Mouse (Mus musculus) hindbrain, embryonic 11.5 days (tissue): ENCODE data around the gene Fzd9. TPM values are rescaled to one million over a fixed set of nuclear protein-coding genes. Genes with fewer than 3 reads are reported as not detected.

Experiments used
- ATAC-seq: fragments of 200-750 bp; cut with Nextera tagmentation; 2 replicates; pipeline ENCODE4 v1.8.0; 2017; ENCODE audit warnings: mild to moderate bottlenecking, moderate TSS enrichment, moderate library complexity; ENCODE audit not compliant: low FRiP score
- DNase-seq: peaks from one replicate; pipeline ENCODE4 v3.0.0-alpha.2; 2015; ENCODE audit warnings: low spot score
- H3K27ac ChIP-seq: fragments of 300-500 bp; sonication (generic); 2 replicates; pipeline ENCODE4 v1.5.1; 2014; ENCODE audit warnings: mild to moderate bottlenecking, low read depth, low read length
- H3K27me3 ChIP-seq: fragments of 300-500 bp; sonication (generic); 2 replicates; pipeline ENCODE4 v1.6.1; 2014; ENCODE audit warnings: mild to moderate bottlenecking, low read length, moderate library complexity, mixed read lengths; ENCODE audit not compliant: control insufficient read depth, insufficient read depth
- H3K36me3 ChIP-seq: fragments of 300-500 bp; sonication (generic); 2 replicates; pipeline ENCODE4 v1.6.1; 2014; ENCODE audit warnings: mild to moderate bottlenecking, low read length, moderate library complexity, mixed read lengths; ENCODE audit not compliant: control insufficient read depth, insufficient read depth
- H3K4me1 ChIP-seq: fragments of 300-500 bp; sonication (generic); replicated peaks from 2 replicates; pipeline ENCODE4 v1.6.1; 2014; ENCODE audit warnings: low read length, mixed read lengths; ENCODE audit not compliant: control insufficient read depth, insufficient read depth
- H3K4me2 ChIP-seq: fragments of 300-500 bp; sonication (generic); replicated peaks from 2 replicates; pipeline ENCODE4 v1.6.1; 2014; ENCODE audit warnings: mild to moderate bottlenecking, low read depth, low read length
- H3K4me3 ChIP-seq: fragments of 300-500 bp; sonication (generic); 2 replicates; pipeline ENCODE4 v1.5.1; 2014; ENCODE audit warnings: low read depth, low read length
- H3K9ac ChIP-seq: fragments of 300-500 bp; sonication (generic); 2 replicates; pipeline ENCODE4 v1.6.1; 2014; ENCODE audit warnings: low read depth, low read length
- H3K9me3 ChIP-seq: fragments of 300-500 bp; sonication (generic); 2 replicates; pipeline ENCODE4 v1.6.1; 2016; ENCODE audit warnings: low read length; ENCODE audit not compliant: control insufficient read depth
- WGBS: fragments of 180-500 bp; shearing (Covaris S2); extraction: QIAGEN DNeasy Blood & Tissue Kit; methylation state at CpG from one replicate; pipeline ENCODE4 v1.1.7; 2014; 5-methylcytosine and 5-hydroxymethylcytosine counted together
- polyA plus RNA-seq: library from polyadenylated mRNA; unstranded; fragments of >200 nt; fragmentation: Nextera tagmentation; extraction: Ambion mirVana; gene quantifications from 2 replicates; pipeline ENCODE4 v1.2.1, GENCODE M21; 2014

Fzd9 gene
- polyA plus RNA-seq, 1 experiment from 2014 or later, result 7.2 TPM

DNA sequence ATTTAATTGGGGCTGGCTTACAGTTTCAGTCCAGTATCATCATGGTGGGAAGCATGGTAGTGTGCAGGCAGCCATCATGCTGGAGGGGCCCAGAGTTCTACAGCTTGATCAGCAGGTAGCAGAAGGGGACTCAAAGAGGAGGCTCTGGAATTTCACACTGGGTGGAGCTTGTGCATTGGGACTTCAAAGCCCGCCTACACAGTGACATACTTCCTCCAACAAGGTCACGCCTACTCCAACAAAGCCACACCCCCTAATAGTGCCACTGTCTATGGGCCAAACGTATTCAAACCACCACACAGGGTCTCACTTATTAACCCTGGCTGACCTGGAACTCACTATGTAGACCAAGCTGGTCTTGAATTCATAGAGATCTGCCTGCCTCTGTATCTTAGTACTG is 5.1 kb upstream of the Fzd9 start:
- no peak overlapping the region for H3K9ac ChIP-seq
- 0 out of 2 replicates have a peak, but pooled peaks cover 2% of the 10 kb centered on the region for H3K9me3 ChIP-seq
- no peak overlapping the region for H3K4me2 ChIP-seq
- H3K36me3 ChIP-seq, result no peaks in the 10 kb centered on the region
- no peak overlapping the region for H3K27ac ChIP-seq
- WGBS, result 90% methylated on average over 3 of the region's 3 CpGs
- ATAC-seq (no peak), DNase-seq (no peak)
- H3K27me3 ChIP-seq, result no peaks in the 10 kb centered on the region
- H3K4me1 ChIP-seq, result peaks cover 13% of the 10 kb centered on the region
- H3K4me3 ChIP-seq, result no peak overlapping the region

DNA sequence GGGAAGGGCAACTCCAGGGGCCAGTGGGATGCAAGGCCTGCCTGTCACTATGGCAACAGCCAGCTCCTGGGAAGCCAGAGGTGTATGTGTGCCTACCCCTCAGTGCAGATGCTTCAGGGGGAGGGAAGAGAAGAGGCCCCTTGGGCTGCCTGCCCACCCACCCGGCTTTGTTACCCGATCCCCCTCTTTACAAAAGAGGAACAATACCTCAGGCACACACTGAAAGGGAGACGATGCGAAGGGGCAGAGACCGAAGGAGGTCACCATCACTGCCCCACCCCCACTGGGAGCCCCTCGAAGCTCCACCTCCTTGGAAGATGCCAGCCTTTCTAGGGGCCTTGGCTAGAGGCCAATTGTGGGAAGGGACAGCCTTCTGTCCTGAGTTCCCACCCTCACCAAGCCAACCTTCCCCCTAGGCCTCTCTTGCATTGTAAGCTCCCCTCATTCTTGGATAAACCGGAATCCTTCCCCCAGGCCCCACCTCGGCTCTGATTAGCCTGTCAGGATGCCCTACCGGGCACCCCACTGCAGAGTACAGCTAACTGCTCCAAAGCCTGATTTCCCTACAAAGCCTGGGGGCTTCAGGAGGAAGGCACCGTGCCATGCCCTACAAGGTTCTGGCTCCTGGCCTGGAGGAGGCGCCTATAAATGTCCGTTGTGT is 2.8 kb upstream of the Fzd9 start:
- H3K27ac ChIP-seq, result peak overlapping the region; percentile 93
- peak overlapping the region; percentile 14; the same call in 1 of the 2 replicates for H3K4me2 ChIP-seq
- peak; percentile 88 for ATAC-seq
- 0 out of 2 replicates have a peak, but pooled peaks cover 2% of the 10 kb centered on the region for H3K9me3 ChIP-seq
- no peaks in the 10 kb centered on the region for H3K36me3 ChIP-seq
- 0 out of 2 replicates have a peak, but pooled peaks cover 7% of the 10 kb centered on the region for H3K27me3 ChIP-seq
- DNase-seq, result peak; percentile 90
- peaks cover 16% of the 10 kb centered on the region for H3K4me1 ChIP-seq
- 10% methylated on average over 11 of the region's 12 CpGs for WGBS
- H3K9ac ChIP-seq, result peak overlapping the region; percentile 20; the same call in 1 of the 2 replicates
- no peak overlapping the region for H3K4me3 ChIP-seq

DNA sequence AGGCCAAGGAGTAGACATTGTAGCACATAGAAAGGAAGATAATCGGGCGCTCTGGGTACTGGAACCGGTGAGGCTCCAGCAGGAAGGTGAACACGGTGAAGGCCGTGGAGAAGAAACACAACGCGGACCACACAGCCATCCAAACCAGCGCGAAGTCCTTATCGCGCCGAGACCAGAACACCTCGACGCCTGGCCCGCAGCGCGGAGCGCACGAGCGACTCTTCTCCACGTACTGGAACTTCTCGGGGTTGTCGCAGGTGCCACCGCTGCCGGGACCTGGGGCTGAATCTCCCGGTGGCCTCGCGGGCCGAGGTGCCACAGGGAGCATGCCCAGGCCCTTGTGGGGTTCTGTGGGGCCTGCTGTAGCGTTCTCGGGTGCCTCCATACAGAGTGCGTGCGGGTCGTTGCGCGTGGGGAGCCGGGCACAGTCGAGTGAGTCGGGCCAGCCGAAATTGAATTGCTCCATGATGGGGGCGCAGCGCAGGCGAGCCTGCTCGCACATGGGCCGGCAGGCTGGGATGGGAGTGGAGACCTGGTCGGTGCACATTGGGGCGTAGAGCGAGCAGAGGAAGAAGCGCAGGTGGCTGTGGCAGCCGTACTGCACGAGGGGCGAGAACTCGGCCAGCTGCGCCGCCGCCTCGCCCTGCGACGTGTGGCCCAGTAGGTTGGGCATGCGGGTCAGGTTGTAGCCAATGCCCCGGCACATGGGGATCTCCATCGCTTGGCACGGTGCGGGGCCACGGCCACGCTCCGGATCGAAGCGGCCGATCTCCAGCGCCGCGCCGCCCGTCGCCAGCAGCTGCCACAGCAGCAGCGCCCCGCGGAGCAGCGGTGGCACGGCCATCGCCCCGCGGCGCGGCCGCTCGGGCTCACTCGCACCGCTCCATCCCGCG is 598 bp downstream of the Fzd9 start:
- ATAC-seq (peak; percentile 38), DNase-seq (peak; percentile 39)
- peaks cover 5% of the 10 kb centered on the region; the same call in 1 of the 2 replicates for H3K36me3 ChIP-seq
- H3K4me2 ChIP-seq, result peak overlapping the region; percentile 97
- no peaks in the 10 kb centered on the region for H3K9me3 ChIP-seq
- H3K27me3 ChIP-seq, result 0 out of 2 replicates have a peak, but pooled peaks cover 7% of the 10 kb centered on the region
- H3K27ac ChIP-seq, result no peak overlapping the region
- peak overlapping the region; percentile 62 for H3K4me3 ChIP-seq
- peaks cover 15% of the 10 kb centered on the region for H3K4me1 ChIP-seq
- H3K9ac ChIP-seq, result peak overlapping the region; percentile 67
- WGBS, result 2% methylated on average over 91 of the region's 92 CpGs

DNA sequence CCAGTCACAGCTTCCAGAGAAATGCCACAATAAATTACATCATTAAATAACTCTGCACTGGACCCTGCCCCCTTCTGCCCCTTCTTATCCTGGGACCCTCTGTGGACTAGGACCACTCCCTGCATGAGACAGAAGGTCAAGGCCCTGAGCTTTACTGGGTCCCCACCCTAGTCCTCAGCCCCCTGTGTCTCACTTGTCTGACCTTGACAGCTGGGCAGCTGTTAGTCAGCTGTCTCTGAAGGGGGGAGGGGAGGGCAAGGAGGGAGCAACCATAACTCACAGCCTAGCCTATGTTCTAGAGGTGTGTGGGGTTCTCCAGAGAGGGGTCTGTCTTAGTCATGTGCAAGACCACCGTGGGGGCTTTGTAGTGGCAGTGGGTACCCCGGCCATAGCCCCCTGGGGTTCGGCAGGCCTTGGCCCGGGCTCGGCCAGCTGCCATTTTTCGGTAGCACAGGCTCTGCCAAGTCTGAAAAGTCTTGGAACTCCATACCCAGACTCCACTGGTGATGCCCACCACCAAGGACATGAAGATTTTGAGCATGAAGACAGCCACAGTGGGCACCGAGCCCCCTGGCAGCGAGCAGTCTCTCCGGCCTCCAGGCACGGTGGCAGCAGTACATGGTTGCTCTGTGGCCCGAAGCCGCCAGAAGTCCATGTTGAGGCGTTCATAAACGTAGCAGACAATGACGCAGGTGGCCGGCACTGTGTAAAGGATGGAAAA is 1.9 kb downstream of the Fzd9 start:
- Histone ChIP-seq H3K4me3 (peak overlapping the region; percentile 62), H3K27ac (no peak overlapping the region), H3K27me3 (0 out of 2 replicates have a peak, but pooled peaks cover 7% of the 10 kb centered on the region), H3K9ac (peak overlapping the region; percentile 15; the same call in 1 of the 2 replicates), H3K4me2 (peak overlapping the region; percentile 97), H3K9me3 (no peaks in the 10 kb centered on the region), H3K36me3 (peaks cover 12% of the 10 kb centered on the region), H3K4me1 (peaks cover 13% of the 10 kb centered on the region)
- WGBS, result 78% methylated on average over 16 of the region's 16 CpGs
- ATAC-seq, result no peak
- DNase-seq, result no peak

DNA sequence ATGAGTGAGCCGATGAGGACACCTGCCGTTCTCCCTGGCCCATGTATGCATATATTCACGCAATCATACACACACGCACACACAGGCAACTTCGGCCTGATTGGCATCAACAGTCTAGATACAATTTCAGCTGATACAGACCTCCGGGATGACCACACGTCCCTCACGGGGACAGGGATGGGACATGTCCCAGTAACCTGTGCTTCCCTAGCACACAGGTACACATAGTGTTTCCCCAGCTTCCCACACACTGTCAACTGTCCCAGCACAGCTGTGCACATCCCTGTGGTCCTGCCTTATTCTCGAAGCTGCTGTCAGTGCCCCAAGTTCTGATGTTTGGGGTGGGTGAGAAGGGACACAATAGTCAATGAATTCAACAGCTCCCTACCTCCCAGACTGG is 3.7 kb downstream of the Fzd9 start:
- Histone ChIP-seq H3K4me2 (no peak overlapping the region), H3K27ac (no peak overlapping the region), H3K9ac (no peak overlapping the region), H3K36me3 (peaks cover 22% of the 10 kb centered on the region), H3K27me3 (0 out of 2 replicates have a peak, but pooled peaks cover 7% of the 10 kb centered on the region), H3K4me1 (peaks cover 8% of the 10 kb centered on the region), H3K4me3 (no peak overlapping the region), H3K9me3 (no peaks in the 10 kb centered on the region)
- no peak for DNase-seq
- ATAC-seq, result no peak
- WGBS, result 76% methylated on average over 9 of the region's 9 CpGs

DNA sequence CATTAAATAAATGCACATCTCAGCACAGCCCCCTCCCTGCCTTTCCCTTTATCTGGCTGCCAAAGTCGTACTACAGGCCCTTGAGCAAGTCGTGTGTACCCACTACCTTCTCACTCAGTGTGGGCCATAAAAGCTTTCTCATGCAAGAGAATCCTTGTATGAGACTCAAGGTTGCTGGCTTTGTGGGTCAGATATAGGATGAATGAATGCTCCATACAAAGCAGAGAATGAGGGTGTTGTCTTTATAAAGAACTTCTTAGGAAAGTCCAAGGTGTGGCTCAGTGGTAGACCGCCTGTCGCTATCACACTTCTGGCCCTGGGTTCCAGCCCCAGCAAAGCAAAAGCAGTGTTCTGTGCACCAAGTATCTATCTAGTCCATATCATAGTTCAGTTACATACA is 4.5 kb downstream of the Fzd9 start:
- H3K4me1 ChIP-seq, result peaks cover 8% of the 10 kb centered on the region
- no peak overlapping the region for H3K27ac ChIP-seq
- no peak overlapping the region for H3K4me2 ChIP-seq
- H3K27me3 ChIP-seq, result 0 out of 2 replicates have a peak, but pooled peaks cover 7% of the 10 kb centered on the region
- no peak overlapping the region for H3K9ac ChIP-seq
- ATAC-seq (no peak), DNase-seq (no peak)
- no peaks in the 10 kb centered on the region for H3K9me3 ChIP-seq
- no peak overlapping the region for H3K4me3 ChIP-seq
- peaks cover 24% of the 10 kb centered on the region for H3K36me3 ChIP-seq
- WGBS, result 66% methylated on average over 4 of the region's 4 CpGs

DNA sequence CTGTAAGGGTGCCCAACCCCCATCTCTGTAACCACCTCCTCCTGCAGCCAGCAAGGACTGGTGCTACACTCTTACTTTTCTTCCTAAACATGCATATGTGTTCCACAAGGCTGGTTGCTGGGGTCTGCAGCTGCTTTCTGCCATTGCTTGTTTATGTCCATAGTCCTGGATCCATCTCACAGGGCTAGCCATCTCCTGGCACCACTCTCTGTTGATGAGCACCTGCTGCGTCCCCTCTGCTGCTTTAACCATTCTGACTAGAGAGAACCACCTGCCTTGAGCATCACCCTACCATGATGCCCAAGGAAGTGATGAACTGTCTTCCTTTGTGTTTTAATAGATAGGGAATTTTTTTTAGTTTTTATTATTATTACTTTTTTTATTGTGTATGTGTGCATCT is 7.9 kb downstream of the Fzd9 start:
- Histone ChIP-seq H3K4me2 (no peak overlapping the region), H3K4me3 (no peak overlapping the region), H3K27me3 (no peaks in the 10 kb centered on the region), H3K27ac (no peak overlapping the region), H3K4me1 (no peaks in the 10 kb centered on the region), H3K9me3 (no peaks in the 10 kb centered on the region), H3K9ac (no peak overlapping the region), H3K36me3 (peaks cover 36% of the 10 kb centered on the region)
- no peak for DNase-seq
- no peak for ATAC-seq
- 100% methylated on average over 1 of the region's 1 CpGs for WGBS

DNA sequence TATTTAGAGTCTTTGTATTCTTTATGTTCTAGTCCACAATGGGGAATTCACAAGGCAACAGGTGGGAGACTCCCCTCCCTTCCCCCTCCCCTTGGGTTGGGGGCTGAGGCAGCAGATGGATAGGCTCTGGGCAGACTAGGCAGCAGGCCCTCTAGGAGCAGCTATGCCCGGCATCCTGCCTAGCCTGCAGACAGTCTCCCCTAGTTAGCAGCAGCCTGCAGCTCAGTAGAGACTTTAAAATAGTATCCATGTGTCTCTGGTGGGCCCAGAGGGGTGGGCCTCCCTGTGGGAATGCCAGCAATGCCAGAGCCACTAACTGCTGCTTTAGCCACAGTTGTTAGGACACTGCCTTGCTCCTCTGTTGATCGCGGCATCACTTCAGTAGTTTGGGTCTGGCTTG is 8.4 kb downstream of the Fzd9 start:
- WGBS, result 91% methylated on average over 3 of the region's 3 CpGs
- no peak for DNase-seq
- Histone ChIP-seq H3K4me2 (no peak overlapping the region), H3K27ac (no peak overlapping the region), H3K9me3 (no peaks in the 10 kb centered on the region), H3K4me1 (no peaks in the 10 kb centered on the region), H3K9ac (no peak overlapping the region), H3K36me3 (peaks cover 42% of the 10 kb centered on the region), H3K27me3 (no peaks in the 10 kb centered on the region), H3K4me3 (no peak overlapping the region)
- no peak for ATAC-seq
